Mouse (Mus musculus) thymus, adult 2 months (tissue): ENCODE measurements at regions not wholly inside any gene's neighbourhood (a gene's known extent, or its start where the extent isn't known, plus 50 kb on each side); places are given as distances from the start of the nearest gene placed in this dataset.
"Not testable (repeated sequence)": the region's sequence is repeated elsewhere in the genome, so short reads cannot be mapped to it uniquely, and the experiment has no call there.

Source experiments
- CTCF ChIP-seq: fragments of 200-500 bp; IDR thresholded peaks from 2 replicates; pipeline ENCODE4 v1.5.1; 2012; ENCODE audit warnings: mild to moderate bottlenecking, control low read depth, low read length, moderate library complexity, borderline replicate concordance; ENCODE audit not compliant: control insufficient read depth, poor library complexity, insufficient read depth; ENCODE audit errors: extremely low read depth
- POLR2A ChIP-seq: fragments of 200-500 bp; IDR thresholded peaks from 2 replicates; pipeline ENCODE4 v1.6.1; 2012; ENCODE audit warnings: mild to moderate bottlenecking, low read length, control low read depth, moderate library complexity; ENCODE audit not compliant: control insufficient read depth, poor library complexity, insufficient read depth; ENCODE audit errors: extremely low read depth

DNA sequence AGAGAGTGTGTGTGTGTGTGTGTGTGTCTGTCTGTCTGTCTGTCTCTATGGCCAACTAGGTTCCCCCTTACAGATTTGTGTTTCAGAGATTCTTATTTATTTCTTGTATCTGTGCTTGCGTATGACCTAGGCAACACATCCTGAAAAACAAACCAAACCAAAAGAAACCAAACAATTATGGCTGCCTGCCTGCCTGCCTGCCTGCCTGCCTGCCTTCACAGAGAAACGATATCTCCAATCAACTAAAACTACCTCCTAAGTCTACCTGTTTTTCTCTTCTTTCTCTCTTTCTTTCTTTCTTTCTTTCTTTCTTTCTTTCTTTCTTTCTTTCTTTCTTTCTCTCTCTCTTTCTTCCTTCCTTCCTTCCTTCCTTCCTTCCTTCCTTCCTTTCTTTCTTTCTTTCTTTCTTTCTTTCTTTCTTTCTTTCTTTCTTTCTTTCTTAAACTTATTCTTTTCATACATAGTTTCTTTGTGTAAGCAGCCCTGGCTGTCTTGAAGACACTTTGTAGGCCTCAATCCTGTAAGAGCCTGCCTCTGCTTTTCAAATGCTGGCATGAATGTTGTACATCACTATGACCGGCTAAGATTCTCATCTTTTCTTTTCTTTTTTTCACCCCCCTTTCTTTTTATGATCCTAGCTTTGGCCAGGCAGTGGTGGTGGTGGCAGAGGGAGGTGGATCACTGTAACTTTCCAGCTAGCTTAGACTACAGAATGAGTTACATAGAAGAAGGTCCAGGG is 59.7 kb upstream of the Gm14496 start:
- not testable (repeated sequence) for TF ChIP-seq CTCF, POLR2A
